Mouse (Mus musculus): ENCODE data around the gene Arhgef40.
A peak's percentile ranks its signal among the peaks of the same experiment; 100 is the strongest.

Arhgef40 gene

GRCm38 (mm10) chr14:51984247-51985231 is at the start of gene Arhgef40:
Arhgef40 (plus strand) TSS chr14:51984719.
- DNase-seq (ENCODE audit: low spot score), result peak; percentile 78

DNA sequence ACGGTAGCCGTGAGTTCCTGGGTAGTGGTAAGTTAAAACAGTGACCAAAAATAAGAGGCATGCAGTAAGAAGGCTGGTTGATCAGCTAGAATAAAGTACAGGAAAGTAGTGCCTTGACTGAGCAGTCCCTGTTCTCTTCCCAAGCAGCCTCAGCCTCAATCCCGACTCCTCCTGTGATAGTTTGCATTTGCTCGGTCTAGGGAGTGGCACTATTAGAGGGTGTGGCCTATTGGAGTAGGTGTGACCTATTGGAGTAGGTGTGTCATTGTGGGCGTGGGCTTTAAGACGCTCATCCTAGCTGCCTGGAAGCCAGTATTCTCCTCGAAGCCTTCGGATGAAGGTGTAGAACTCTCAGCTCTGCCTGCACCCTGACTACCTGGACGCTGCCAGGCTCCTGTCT is 45.5 kb upstream of the Arhgef40 start:
- DNase-seq (ENCODE audit: low spot score), result no peak

DNA sequence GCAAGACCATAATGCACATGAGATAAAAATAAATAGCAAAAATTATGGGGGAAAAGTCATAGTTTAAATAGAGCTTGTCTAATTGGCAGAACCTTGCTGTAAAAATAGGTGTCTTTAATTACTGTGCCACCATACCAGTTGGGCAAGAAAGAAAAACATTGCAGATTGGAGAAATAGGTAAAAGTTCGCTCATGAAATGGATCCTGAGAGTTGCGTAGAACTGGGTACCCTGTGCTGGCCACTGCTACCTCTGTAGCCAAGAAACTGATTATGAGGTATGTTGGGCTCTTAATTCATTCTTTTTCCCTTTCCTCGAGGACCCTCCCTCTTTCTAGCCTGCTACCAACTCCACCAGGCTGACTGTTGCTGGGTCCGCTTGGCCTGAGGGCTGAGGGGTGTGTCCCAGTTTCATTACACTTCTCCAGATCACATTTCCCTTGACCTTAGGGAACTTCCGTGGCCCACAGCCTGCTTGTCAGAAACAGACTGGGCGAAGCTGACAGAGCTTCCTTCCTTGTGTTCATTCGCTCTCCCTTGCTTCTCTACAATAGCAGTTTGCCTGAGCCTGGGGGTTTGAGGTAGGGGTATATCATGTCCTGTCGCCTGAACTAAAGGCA is 43.5 kb upstream of the Arhgef40 start:
- DNase-seq (ENCODE audit: low spot score), result peak; percentile 46

DNA sequence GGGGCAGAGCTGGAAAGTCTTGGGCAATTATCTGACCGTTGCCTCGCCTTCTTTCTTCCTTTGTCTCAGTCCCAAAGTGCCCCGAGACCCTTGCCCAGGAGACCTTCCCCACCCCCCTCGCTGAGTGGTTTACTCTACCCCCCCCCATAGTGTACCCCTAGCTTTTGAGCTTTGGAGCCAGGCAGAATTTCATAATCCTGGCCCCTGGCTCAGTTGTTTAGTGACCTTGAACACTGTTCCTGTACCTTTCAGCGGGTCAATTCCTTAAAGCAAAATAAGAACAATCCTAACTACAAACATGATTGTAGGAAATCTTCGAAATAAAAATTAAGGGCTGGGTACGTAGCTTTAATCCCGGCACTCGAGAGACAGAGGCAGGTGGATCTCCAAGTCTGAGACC is 42.9 kb upstream of the Arhgef40 start:
- no peak for DNase-seq (ENCODE audit: low spot score)

GRCm38 (mm10) chr14:51942236-51942635 is 42.3 kb upstream of the Arhgef40 start:
- DNase-seq (ENCODE audit: low spot score), result no peak

DNA sequence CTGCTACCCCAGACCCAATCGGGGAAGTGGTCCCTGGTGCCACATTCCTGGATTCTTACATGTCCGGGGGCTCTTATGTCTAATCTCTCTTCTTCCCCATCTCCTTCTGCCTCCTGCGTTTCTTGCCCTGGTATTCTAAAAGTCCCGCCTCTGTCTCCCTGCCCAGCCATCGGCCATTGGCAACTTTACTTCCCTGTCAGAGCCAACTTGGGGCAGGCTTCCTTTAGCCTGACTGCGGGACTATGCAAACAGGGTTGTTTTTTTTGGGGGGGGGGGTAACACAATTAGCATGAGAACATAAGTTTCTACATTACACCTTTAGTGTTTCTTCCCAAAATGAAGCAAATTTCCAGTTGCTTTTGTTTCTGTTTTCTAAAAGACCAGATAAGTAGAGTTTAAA is 41.2 kb upstream of the Arhgef40 start:
- no peak for DNase-seq (ENCODE audit: low spot score)

DNA sequence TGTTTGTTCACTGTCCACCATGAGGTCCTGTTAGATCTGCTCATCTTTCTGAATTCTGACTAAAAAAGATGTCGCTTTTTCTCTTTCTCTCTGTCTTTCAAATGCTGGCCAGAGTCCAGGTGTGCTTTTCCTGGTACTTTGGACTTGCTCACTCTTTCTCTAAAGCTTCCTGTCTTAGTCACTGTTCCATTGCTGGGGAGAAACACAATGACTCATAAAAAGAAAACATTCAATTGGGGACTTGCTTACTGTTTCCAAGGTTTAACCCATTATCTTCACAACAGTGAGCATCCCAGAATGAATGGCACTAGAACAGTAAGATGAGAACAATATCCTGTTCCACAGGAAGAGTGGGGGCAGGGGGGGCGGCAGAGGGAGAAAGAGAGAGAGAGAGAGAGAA is 24.2 kb upstream of the Arhgef40 start:
- peak; percentile 42 for DNase-seq (ENCODE audit: low spot score)

DNA sequence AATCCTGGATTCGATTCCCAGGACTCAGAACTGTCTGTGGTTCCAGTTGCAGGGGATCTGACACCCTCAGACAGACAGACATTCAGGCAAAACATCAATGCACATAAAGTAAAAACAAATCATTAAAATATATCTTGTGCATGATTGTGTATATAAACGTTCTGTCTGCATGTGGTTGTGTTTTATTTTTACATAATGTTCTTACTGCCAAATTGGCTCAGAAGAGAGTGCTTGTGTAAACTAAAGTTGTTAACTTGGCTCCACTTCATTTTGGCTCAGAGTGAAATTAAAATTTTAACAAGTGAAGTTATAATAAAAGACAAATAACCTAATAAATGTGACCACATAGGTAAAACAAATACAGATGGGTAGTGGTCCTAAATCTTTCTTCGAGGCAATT is 17.1 kb upstream of the Arhgef40 start:
- DNase-seq (ENCODE audit: low spot score), result no peak

DNA sequence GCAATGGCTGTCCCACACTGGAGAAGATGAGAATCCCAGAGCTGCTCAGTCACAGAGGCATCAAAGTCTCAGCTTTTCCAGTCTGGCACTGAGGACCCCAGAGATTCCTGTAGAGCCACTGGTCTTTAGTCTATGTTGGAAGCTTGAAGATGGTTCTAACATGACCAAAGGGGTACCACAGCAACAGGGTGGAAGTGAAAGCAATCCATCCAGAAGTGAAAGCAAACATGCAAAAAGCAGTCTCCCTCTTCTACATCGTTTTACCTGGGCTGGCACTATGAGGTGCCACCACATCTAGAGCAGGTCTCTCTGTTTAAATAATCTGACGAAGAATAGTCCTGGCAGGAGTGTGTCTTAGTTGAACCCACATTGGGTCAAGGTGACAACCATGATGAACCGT is 5.3 kb upstream of the Arhgef40 start:
- DNase-seq (ENCODE audit: low spot score), result no peak

DNA sequence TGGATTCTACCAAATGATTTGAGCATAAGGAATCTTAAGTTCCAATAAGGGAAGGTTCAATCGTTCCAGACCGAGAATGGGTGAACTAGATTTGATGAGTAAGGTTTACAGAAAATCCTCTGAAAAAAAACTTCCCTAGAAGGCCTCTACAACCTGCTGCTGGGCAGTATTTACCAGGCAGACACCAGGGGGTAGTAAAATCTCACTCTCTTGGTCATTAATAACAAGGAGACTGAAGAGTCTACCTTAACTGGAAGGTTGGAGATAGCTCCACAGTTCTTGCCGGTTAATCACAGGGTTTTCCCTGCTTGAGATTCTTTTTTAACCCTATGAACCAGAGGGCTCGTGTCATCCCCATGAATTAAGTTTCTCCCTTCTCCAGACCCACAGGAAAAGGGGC is 1.3 kb upstream of the Arhgef40 start:
- DNase-seq (ENCODE audit: low spot score), result no peak

DNA sequence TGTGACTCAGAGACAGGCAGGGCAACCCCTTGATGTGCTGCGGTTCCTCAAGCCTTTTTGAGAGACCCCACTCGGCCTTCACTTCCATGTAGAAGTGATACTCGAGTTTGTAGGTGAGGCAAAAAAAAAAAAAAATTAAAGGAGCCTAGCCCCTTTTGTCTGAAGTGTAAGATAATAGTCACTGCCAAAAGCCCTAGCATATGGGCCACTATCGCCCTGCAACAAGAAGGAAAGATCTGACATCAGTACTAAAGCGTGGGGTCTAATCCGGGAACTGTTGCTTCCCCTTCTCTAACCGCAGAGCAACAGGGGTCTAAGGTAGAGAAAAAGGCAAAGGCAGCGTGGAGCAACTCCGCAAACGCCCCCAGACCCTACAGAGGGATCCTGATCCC is 668 bp upstream of the Arhgef40 start:
- no peak for DNase-seq (ENCODE audit: low spot score)

DNA sequence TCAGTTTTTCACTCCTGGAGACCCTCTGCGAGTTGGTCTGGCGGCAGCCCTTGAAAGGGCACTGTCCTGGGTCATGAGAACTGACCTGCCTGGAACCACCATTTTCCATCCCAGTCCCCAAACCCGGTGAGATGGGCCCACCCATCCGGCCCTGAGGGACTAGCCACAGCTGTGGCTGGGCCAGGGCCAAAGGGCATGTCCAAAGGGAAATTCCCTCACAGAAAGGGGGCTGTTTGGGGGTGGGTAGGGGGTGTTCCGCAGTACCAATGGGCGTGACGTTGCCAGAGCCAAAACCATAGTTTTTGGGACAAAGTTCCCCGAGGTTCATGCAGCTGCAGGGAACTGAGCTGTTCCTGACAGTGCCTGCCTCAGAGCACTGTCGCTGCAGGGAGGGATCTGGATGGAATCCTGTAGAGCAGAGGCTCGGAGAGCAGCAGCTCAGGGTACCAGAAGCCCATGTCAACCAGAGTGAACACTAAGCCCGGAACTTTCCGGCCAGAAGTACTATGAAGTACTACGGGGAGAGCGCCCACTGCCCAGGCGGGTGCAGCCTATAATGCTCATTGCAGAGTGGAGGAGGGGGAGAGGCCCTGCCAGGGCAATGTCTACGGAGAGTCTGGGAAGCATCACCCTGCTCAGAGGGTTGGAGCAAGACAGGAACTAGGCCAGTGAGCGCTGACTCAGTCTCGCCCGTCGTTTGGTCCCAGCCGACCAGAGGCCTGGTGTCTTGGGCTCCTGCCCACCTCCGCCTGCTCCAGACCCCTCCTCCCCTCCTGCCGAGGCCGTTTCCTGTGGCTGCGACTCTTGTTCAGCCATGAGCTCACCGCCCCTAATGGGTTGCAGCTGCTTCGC is 1.0 kb downstream of the Arhgef40 start:
- DNase-seq (ENCODE audit: low spot score), result peak; percentile 85

- DNase-seq (ENCODE audit: low spot score), result no peak
Observed at GRCm38 (mm10) chr14:51986153-51986505, 1.6 kb downstream of the Arhgef40 start.

- DNase-seq (ENCODE audit: low spot score), result no peak
Observed at GRCm38 (mm10) chr14:51987177-51987576, 2.7 kb downstream of the Arhgef40 start.

DNA sequence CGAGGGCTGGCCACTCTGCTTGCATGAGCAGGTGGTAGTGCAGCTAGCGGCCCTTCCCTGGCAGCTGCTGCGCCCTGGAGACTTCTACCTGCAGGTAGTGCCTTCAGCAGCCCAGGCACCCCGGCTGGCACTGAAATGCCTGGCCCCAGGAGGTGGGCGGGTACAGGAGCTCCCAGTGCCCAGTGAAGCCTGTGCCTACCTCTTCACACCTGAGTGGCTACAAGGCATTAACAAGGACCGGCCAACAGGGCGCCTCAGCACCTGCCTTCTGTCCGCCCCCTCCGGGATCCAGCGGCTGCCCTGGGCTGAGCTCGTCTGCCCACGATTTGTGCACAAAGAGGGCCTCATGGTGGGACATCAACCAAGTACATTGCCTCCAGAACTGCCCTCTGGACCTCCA is 4.2 kb downstream of the Arhgef40 start:
- peak; percentile 29 for DNase-seq (ENCODE audit: low spot score)

DNA sequence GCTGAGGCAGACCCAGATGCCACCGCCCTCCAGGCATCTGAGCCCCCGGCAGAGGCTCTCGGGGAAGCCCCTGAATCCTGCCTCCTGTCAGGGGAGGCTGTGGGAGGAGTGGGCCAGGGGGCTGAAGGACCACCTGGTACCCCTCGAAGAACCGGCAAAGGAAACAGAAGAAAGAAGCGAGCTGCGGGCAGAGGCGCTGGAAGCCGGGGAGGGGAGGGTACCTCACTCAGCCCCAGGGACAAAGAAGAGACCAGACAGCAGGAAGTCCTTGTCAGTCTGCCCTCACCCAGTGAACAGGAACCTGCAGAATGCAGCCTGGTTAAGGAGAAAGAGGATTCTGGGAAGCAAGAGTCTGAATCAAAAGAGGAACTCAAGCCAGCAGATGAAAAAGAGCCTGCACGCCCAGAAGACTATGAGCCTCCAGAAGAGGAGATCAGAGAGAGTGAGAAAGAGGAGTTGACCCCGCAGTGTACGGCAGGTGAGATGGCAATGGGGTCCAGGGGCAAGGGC is 5.0 kb downstream of the Arhgef40 start:
- DNase-seq (ENCODE audit: low spot score), result no peak

- DNase-seq (ENCODE audit: low spot score), result no peak
Observed at GRCm38 (mm10) chr14:51994453-51994852, 9.9 kb downstream of the Arhgef40 start.

DNA sequence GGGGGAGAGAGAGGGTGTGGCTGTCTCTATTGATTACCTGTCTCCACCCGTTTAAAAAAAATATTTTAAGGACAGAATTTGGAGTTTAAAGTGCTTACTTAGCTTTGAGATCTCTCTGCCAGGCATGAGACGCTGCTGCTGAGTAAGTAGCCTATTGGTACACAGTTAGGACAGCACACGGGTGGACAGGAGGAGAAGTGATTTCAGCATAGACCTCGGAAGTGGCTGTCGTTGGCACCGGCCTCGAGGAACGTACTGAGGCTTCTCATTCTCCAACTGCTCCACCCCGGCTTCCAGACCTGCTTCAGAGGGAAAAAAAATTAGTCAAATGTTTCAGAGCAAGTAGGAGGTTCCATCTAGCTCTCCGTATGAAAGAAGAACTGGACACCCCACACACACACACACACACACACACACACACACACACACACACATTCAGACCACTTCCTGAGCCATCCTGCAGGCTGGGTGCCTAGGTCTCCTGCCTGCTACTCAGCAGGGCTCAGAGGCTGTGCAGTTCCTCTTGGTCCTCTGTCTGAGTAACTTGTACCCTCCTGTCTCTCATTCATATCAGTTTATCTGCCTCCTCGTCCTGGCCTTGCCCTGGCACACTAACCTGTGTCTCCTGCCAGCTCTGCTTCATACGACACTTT is 10.8 kb downstream of the Arhgef40 start:
- DNase-seq (ENCODE audit: low spot score), result no peak

DNA sequence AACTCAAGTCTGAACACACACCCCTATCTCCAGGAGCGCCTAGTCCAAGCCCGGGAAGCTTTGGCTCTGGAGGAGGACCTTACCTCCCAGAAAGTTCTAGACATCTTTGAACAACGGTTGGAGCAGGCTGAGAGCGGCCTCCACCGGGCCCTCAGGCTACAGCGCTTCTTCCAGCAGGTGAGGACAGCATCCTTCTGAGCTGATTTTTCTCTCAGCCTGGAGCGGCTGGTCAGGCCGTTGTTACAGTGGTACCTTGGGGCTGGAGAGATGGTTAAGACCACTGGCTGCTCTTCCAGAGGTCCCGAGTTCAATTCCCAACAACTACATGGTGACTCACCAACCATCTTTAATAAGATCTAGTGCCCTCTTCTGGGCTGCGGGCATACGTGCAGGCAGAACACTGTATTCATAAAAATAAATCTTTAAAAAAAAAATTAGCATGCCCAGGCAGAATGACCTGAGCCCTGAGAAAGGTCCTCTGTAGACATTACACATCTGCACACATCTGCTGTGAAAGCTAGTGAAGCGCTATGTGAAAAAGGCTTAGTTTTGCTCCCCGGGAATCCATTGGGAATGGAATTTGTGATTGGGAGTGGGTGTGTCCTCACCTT is 11.8 kb downstream of the Arhgef40 start:
- DNase-seq (ENCODE audit: low spot score), result no peak

DNA sequence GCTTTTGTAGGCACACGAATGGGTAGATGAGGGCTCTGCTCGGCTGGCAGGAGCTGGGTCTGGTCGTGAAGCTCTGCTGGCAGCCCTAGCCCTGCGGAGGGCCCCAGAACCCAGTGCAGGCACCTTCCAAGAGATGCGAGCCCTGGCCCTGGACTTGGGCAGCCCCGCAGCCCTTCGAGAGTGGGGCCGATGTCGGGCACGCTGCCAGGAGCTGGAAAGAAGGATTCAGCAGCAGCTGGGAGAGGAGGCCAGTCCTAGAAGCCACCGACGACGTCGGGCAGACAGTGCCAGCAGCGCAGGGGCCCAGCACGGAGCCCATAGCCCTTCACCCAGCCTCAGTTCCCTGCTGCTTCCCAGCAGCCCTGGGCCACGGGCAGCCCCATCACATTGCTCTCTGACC is 12.3 kb downstream of the Arhgef40 start:
- DNase-seq (ENCODE audit: low spot score), result no peak

DNA sequence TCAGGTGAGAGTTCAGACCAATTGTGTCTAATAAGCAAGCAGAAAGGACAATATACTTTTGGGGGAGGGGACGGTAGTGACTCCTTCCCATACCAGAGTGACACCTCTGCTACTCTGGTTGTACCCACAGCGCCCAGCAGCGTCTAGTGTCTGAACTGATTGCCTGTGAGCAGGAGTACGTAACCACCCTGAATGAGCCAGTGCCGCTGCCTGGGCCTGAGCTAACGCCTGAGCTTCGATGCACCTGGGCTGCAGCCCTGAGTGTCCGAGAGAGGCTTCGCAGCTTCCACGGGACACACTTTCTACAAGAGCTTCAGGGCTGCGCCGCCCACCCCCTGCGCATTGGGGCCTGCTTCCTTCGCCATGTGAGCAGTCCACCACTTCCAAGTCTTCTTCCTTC is 13.0 kb downstream of the Arhgef40 start:
- no peak for DNase-seq (ENCODE audit: low spot score)

Data from urinary bladder, postnatal 14 days (tissue).